9 mouse cellular contexts compared by ENCODE assay signal in the genomic region with DNA sequence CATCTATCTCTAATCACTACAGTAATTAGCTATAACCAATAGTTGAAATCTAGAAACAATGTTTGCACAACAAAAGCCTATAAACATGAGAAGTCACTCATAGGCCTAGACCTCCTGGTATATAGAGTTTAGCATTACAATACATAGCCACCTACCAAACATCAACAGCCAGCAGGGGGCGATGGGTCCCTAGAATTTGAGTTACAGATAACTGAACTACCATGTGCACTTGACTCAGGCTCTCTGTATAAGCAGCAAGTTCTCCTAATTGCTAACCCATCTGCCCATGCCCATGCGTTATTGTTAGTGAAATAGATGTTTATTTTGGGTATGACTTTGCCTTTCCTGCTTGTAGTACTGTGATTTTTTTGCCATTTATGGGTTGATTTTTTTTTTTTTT.
A peak's percentile ranks its signal among the peaks of the same experiment; 100 is the strongest.
DNase-seq lines count a peak whose midpoint lies in the region; ATAC-seq lines count a peak whose summit lies in the region.
"Had no signal": no experiment of that assay in that cellular context is flagged by ENCODE, and none has a peak within 500 bp of the region (broad histone marks: within the 10 kb centered on the region; RNA-seq: fewer than 3 reads in every experiment).

No protein-coding gene starts in this region.

- DNase-seq in adrenal gland, postnatal 25 days, result peak; percentile 6
- DNase-seq in adrenal gland, adult 18-20 months (ENCODE audit: low spot score in 2 of 2), result no peak
- DNase-seq in layer of hippocampus, postnatal 10 days (ENCODE audit: low spot score in 2 of 2), result peak; percentile 4 to 10
- DNase-seq in layer of hippocampus, adult 9-10 months (ENCODE audit: low spot score), result no peak
- DNase-seq in 416B (ENCODE audit: low read depth), result peak; percentile 65
- peak; percentile 16 for DNase-seq in embryo, embryonic 11 days
- DNase-seq in spleen, adult 12 weeks (ENCODE audit: low spot score), result no peak

- no peak for ATAC-seq in inflammation-experienced regulatory T-cells, adult 6 months
- ATAC-seq: forebrain, embryonic 13.5 days had no signal

Comparison
In these comparisons a context has a peak if more than half of its experiments do, and no peak if none do; other contexts are left out.
1. DNase-seq: peak in adrenal gland, postnatal 25 days (single experiment), layer of hippocampus, postnatal 10 days (2 of 2), 416B (single experiment) and embryo, embryonic 11 days (single experiment); none in adrenal gland, adult 18-20 months (0 of 2), layer of hippocampus, adult 9-10 months (single experiment) and spleen, adult 12 weeks (single experiment).